Mouse (Mus musculus): Measurements from ENCODE around the gene E2f6. TPM values are rescaled to one million over a fixed set of nuclear protein-coding genes. Genes with fewer than 3 reads are reported as not detected.

The E2f6 gene
- polyA plus RNA-seq, 1 experiment, result 3.8 TPM

- no peaks in the 10 kb centered on the region for H3K9me3 ChIP-seq
- TF ChIP-seq FLI1 (IDR thresholded peaks at IDR 0.05; ENCODE audit: low read length) (no peak), GATA1 (IDR thresholded peaks at IDR 0.05; ENCODE audit: borderline replicate concordance, low read length) (no peak)
- no peak overlapping the region for H3K4me3 ChIP-seq (replicated peaks)
- peaks cover 16% of the 10 kb centered on the region for H3K4me1 ChIP-seq
- peaks cover 63% of the 10 kb centered on the region for H3K27me3 ChIP-seq (replicated peaks)
- H3K36me3 ChIP-seq (replicated peaks; ENCODE audit: low read length), result no peaks in the 10 kb centered on the region
Measured at GRCm38 (mm10) chr12:16798894-16799293, 11.9 kb upstream of the E2f6 start.

DNA sequence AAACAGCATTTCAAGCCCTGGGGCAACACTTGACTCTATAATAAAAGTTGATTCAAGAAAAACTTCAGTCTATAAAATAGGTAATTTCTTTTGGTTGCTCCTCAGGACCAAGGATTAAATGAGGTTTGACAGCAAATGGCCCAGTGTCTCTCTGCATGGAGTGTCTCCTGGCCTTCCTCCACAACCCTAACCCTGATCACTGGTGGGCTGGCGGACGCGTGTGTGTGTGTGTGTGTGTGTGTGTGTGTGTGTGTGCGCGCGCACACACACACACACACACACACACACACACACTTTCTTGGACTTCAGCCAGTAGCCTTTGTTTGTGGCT lies 10.9 kb upstream of the E2f6 start:
- no peaks in the 10 kb centered on the region for H3K36me3 ChIP-seq (replicated peaks; ENCODE audit: low read length)
- no peak overlapping the region for H3K4me3 ChIP-seq (replicated peaks)
- no peaks in the 10 kb centered on the region for H3K9me3 ChIP-seq
- peaks cover 70% of the 10 kb centered on the region for H3K27me3 ChIP-seq (replicated peaks)
- TF ChIP-seq GATA1 (IDR thresholded peaks at IDR 0.05; ENCODE audit: borderline replicate concordance, low read length) (no peak), FLI1 (IDR thresholded peaks at IDR 0.05; ENCODE audit: low read length) (no peak)
- peaks cover 16% of the 10 kb centered on the region for H3K4me1 ChIP-seq

GRCm38 (mm10) chr12:16800259-16800958 lies 10.4 kb upstream of the E2f6 start, which contains the start of gene Greb1:
Greb1 (minus strand) TSS chr12:16800886.
- H3K27me3 ChIP-seq (replicated peaks), result peaks cover 68% of the 10 kb centered on the region
- H3K4me3 ChIP-seq (replicated peaks), result peak within 1 kb of the TSS; percentile 82
- TF ChIP-seq GATA1 (IDR thresholded peaks at IDR 0.05; ENCODE audit: borderline replicate concordance, low read length) (no peak), FLI1 (IDR thresholded peaks at IDR 0.05; ENCODE audit: low read length) (no peak)
- H3K4me1 ChIP-seq, result peaks cover 16% of the 10 kb centered on the region
- no peaks in the 10 kb centered on the region for H3K36me3 ChIP-seq (replicated peaks; ENCODE audit: low read length)
- no peaks in the 10 kb centered on the region for H3K9me3 ChIP-seq

DNA sequence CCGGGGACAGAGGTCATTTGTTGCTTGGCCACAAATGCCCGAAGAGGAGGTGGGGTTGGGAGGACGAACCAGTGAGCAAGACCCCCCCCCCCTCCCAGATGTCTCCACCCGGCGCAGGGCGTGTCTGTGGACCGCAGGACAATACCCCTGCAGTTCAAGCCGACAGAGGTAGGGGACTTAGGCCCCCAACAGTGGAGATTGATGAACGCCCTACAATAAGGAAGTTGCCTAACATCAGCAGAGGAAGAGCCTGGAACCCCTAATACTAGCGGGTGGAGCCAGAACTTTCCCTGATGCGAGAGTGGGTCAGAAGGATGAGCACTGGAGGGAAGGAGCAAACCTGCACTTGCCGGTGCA lies 9.8 kb upstream of the E2f6 start:
- Histone ChIP-seq H3K36me3 (replicated peaks; ENCODE audit: low read length) (no peaks in the 10 kb centered on the region), H3K4me3 (replicated peaks) (peak overlapping the region; percentile 18), H3K27me3 (replicated peaks) (peaks cover 63% of the 10 kb centered on the region), H3K9me3 (no peaks in the 10 kb centered on the region), H3K4me1 (peaks cover 16% of the 10 kb centered on the region)
- TF ChIP-seq FLI1 (IDR thresholded peaks at IDR 0.05; ENCODE audit: low read length) (no peak), GATA1 (IDR thresholded peaks at IDR 0.05; ENCODE audit: borderline replicate concordance, low read length) (no peak)

DNA sequence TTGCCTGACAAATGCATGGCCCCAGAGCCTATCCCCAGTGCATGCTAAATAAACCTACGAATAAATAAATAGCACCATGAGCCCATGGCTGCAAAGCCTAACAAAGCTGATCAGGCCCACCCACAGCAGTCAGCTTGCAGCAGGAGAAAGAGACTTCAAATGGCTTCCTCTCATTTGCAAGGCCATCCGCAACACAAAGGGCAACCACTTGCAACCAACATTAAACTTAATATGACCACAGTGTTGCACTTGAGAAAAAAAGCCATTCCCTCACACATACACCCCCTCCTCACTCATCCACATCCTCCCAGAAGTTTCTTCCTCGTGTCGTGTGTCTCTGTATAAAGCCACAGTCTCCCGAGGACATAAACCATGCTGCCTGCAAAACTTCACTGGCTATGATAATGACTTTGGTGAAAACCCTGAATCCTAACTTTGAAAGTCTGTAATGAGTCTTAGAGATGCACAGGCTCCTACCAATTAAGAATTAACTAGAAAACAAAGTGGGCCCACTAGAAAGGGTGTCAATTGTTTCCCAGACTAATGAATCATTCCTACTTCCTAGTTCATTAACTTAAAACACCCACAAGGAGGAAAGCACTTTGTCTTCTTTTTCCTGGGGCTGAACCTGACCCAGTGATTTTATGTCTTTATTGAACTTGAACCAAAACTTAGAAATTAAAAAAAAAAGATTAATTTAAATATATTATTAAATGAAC lies 7.4 kb upstream of the E2f6 start:
- H3K27me3 ChIP-seq (replicated peaks), result peaks cover 64% of the 10 kb centered on the region
- TF ChIP-seq GATA1 (IDR thresholded peaks at IDR 0.05; ENCODE audit: borderline replicate concordance, low read length), result no peak
- TF ChIP-seq FLI1 (IDR thresholded peaks at IDR 0.05; ENCODE audit: low read length), result no peak

GRCm38 (mm10) chr12:16803956-16804430 lies 6.8 kb upstream of the E2f6 start:
- Histone ChIP-seq H3K27me3 (replicated peaks) (peaks cover 60% of the 10 kb centered on the region), H3K9me3 (no peaks in the 10 kb centered on the region), H3K4me1 (peaks cover 19% of the 10 kb centered on the region), H3K4me3 (replicated peaks) (no peak overlapping the region), H3K36me3 (replicated peaks; ENCODE audit: low read length) (no peaks in the 10 kb centered on the region)
- TF ChIP-seq GATA1 (IDR thresholded peaks at IDR 0.05; ENCODE audit: borderline replicate concordance, low read length) (no peak), FLI1 (IDR thresholded peaks at IDR 0.05; ENCODE audit: low read length) (no peak)

More for the DNA sequence above, 7.4 kb upstream of the E2f6 start:
- Histone ChIP-seq H3K4me1 (peaks cover 19% of the 10 kb centered on the region), H3K9me3 (no peaks in the 10 kb centered on the region), H3K36me3 (replicated peaks; ENCODE audit: low read length) (no peaks in the 10 kb centered on the region), H3K4me3 (replicated peaks) (no peak overlapping the region)

GRCm38 (mm10) chr12:16805511-16805910 lies 5.3 kb upstream of the E2f6 start:
- peaks cover 16% of the 10 kb centered on the region for H3K4me1 ChIP-seq
- no peaks in the 10 kb centered on the region for H3K9me3 ChIP-seq
- no peak overlapping the region for H3K4me3 ChIP-seq (replicated peaks)
- TF ChIP-seq FLI1 (IDR thresholded peaks at IDR 0.05; ENCODE audit: low read length), result no peak
- TF ChIP-seq GATA1 (IDR thresholded peaks at IDR 0.05; ENCODE audit: borderline replicate concordance, low read length), result no peak
- peaks cover 49% of the 10 kb centered on the region for H3K27me3 ChIP-seq (replicated peaks)
- no peaks in the 10 kb centered on the region for H3K36me3 ChIP-seq (replicated peaks; ENCODE audit: low read length)

- Histone ChIP-seq H3K27me3 (replicated peaks) (peaks cover 32% of the 10 kb centered on the region), H3K4me3 (replicated peaks) (no peak overlapping the region)
- no peak for TF ChIP-seq GATA1 (IDR thresholded peaks at IDR 0.05; ENCODE audit: borderline replicate concordance, low read length)
- TF ChIP-seq FLI1 (IDR thresholded peaks at IDR 0.05; ENCODE audit: low read length), result no peak
Measured at GRCm38 (mm10) chr12:16808045-16808444, 2.7 kb upstream of the E2f6 start.

GRCm38 (mm10) chr12:16811477-16811876 lies 714 bp downstream of the E2f6 start:
- no peak for TF ChIP-seq FLI1 (IDR thresholded peaks at IDR 0.05; ENCODE audit: low read length)
- TF ChIP-seq GATA1 (IDR thresholded peaks at IDR 0.05; ENCODE audit: borderline replicate concordance, low read length), result no peak
- peak overlapping the region; percentile 92 for H3K4me3 ChIP-seq (replicated peaks)
- peaks cover 36% of the 10 kb centered on the region for H3K4me1 ChIP-seq
- no peaks in the 10 kb centered on the region for H3K9me3 ChIP-seq
- H3K36me3 ChIP-seq (replicated peaks; ENCODE audit: low read length), result peaks cover 35% of the 10 kb centered on the region
- H3K27me3 ChIP-seq (replicated peaks), result peaks cover 19% of the 10 kb centered on the region

More at GRCm38 (mm10) chr12:16808045-16808444, 2.7 kb upstream of the E2f6 start:
- Histone ChIP-seq H3K4me1 (peaks cover 26% of the 10 kb centered on the region), H3K36me3 (replicated peaks; ENCODE audit: low read length) (peaks cover 3% of the 10 kb centered on the region), H3K9me3 (no peaks in the 10 kb centered on the region)

DNA sequence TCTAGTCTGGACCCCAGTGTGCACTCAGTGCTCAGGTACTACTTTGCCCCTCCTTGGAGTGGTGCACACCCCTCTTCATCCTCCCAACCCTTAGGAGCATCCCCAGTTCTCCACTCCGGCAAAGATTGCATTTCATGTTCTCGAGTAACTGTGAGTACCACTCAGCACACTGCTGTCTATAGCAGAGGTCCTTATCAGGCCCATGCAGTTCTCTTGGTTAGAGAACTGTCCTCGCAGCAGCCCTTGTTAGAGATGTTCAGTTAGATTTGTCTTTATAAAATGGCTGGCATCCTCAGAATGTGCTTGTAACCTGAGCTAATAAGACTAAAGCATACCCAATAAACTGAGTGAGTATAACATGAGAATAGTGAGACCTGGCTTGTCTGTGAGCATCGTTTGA lies 6.4 kb downstream of the E2f6 start:
- Histone ChIP-seq H3K9me3 (no peaks in the 10 kb centered on the region), H3K4me1 (peaks cover 30% of the 10 kb centered on the region), H3K27me3 (replicated peaks) (no peaks in the 10 kb centered on the region), H3K36me3 (replicated peaks; ENCODE audit: low read length) (peaks cover 88% of the 10 kb centered on the region), H3K4me3 (replicated peaks) (no peak overlapping the region)
- TF ChIP-seq FLI1 (IDR thresholded peaks at IDR 0.05; ENCODE audit: low read length) (no peak), GATA1 (IDR thresholded peaks at IDR 0.05; ENCODE audit: borderline replicate concordance, low read length) (no peak)

All from megakaryocyte, embryonic 14.5 days (primary cell).